21 mouse cellular contexts compared by ENCODE assay signal in genomic region chr9:115361191-115361590, GRCm38 (mm10).
"Had no signal": no experiment of that assay in that cellular context is flagged by ENCODE, and none has a peak within 500 bp of the region (broad histone marks: within the 10 kb centered on the region; RNA-seq: fewer than 3 reads in every experiment).

No protein-coding gene starts in this region.

- H3K9me3 ChIP-seq: limb, embryonic 10.5 days; liver, embryonic 15.5 days; midbrain, embryonic 15.5 days; neural tube, embryonic 15.5 days; stomach, embryonic 15.5 days had no signal

- H3K9ac ChIP-seq: limb, embryonic 13.5 days; liver, embryonic 12.5 days; liver, embryonic 15.5 days; midbrain, embryonic 12.5 days; midbrain, embryonic 15.5 days; neural tube, embryonic 12.5 days; neural tube, embryonic 15.5 days; stomach, embryonic 15.5 days had no signal

- H3K36me3 ChIP-seq: limb, embryonic 10.5 days; limb, embryonic 13.5 days; liver, embryonic 12.5 days; liver, embryonic 15.5 days; midbrain, embryonic 12.5 days; midbrain, embryonic 15.5 days; neural tube, embryonic 12.5 days; neural tube, embryonic 15.5 days; stomach, embryonic 15.5 days had no signal

- ATAC-seq: liver, embryonic 12.5 days; midbrain, embryonic 15.5 days had no signal

- H3K4me1 ChIP-seq: midbrain, embryonic 15.5 days; neural tube, embryonic 12.5 days; neural tube, embryonic 15.5 days had no signal

- H3K4me3 ChIP-seq: layer of hippocampus, adult 2 months; limb, embryonic 10.5 days; limb, embryonic 13.5 days; liver, embryonic 12.5 days; liver, embryonic 15.5 days; midbrain, embryonic 12.5 days; midbrain, embryonic 15.5 days; neural tube, embryonic 12.5 days; neural tube, embryonic 15.5 days; stomach, embryonic 15.5 days had no signal

- H3K4me2 ChIP-seq: limb, embryonic 13.5 days; liver, embryonic 12.5 days; liver, embryonic 15.5 days; midbrain, embryonic 12.5 days; midbrain, embryonic 15.5 days; neural tube, embryonic 12.5 days; neural tube, embryonic 15.5 days; stomach, embryonic 15.5 days had no signal

- H3K27ac ChIP-seq: kidney, postnatal 0 days; layer of hippocampus, adult 2 months; limb, embryonic 10.5 days; limb, embryonic 13.5 days; liver, embryonic 12.5 days; liver, embryonic 15.5 days; midbrain, embryonic 12.5 days; midbrain, embryonic 15.5 days; neural tube, embryonic 12.5 days; neural tube, embryonic 15.5 days; stomach, embryonic 15.5 days had no signal

- H3K27me3 ChIP-seq: limb, embryonic 13.5 days; liver, embryonic 12.5 days; liver, embryonic 15.5 days; midbrain, embryonic 12.5 days; midbrain, embryonic 15.5 days; neural tube, embryonic 12.5 days; neural tube, embryonic 15.5 days; stomach, embryonic 15.5 days had no signal

- DNase-seq: kidney, postnatal 25 days; layer of hippocampus, adult 9-11 months; liver; lung, adult 18-20 months; lung, postnatal 14 days; lung, postnatal 4 days; right cerebral cortex, adult 18-20 months; right cerebral cortex, postnatal 14 days; right cerebral cortex, postnatal 4 days; thymus, postnatal 25 days had no signal
